In genomic region chr8:15311509-15311908, GRCm38 (mm10) we compare ENCODE assay signal across 13 mouse cellular contexts.
"Had no signal": no experiment of that assay in that cellular context is flagged by ENCODE, and none has a peak within 500 bp of the region (broad histone marks: within the 10 kb centered on the region; RNA-seq: fewer than 3 reads in every experiment).

No protein-coding gene starts in this region.

- H3K9me3 ChIP-seq: limb, embryonic 10.5 days; liver, embryonic 15.5 days; midbrain, embryonic 13.5 days; neural tube, embryonic 12.5 days had no signal

- ATAC-seq: lung, postnatal 0 days; midbrain, embryonic 13.5 days had no signal

- DNase-seq: kidney, postnatal 36 days; layer of hippocampus, adult 9-11 months; lung, adult 2 months; lung, postnatal 36 days; thymus, postnatal 4 days had no signal

- H3K27ac ChIP-seq: kidney, postnatal 0 days; limb, embryonic 10.5 days; liver, embryonic 15.5 days; midbrain, embryonic 13.5 days; neural tube, embryonic 12.5 days; stomach, postnatal 0 days had no signal

- H3K36me3 ChIP-seq: limb, embryonic 10.5 days; liver, embryonic 15.5 days; midbrain, embryonic 13.5 days; neural tube, embryonic 12.5 days had no signal

- H3K27me3 ChIP-seq: liver, embryonic 15.5 days; midbrain, embryonic 13.5 days; neural tube, embryonic 12.5 days had no signal

- H3K9ac ChIP-seq: liver, embryonic 15.5 days; midbrain, embryonic 13.5 days; neural tube, embryonic 12.5 days had no signal

- H3K4me3 ChIP-seq: limb, embryonic 10.5 days; liver, embryonic 15.5 days; midbrain, embryonic 13.5 days; neural tube, embryonic 12.5 days had no signal

- H3K4me2 ChIP-seq: liver, embryonic 11.5 days; liver, embryonic 15.5 days; midbrain, embryonic 13.5 days; neural tube, embryonic 12.5 days had no signal

- H3K4me1 ChIP-seq: limb, embryonic 10.5 days; liver, embryonic 15.5 days; midbrain, embryonic 13.5 days; neural tube, embryonic 12.5 days had no signal
